Mouse (Mus musculus) gastrocnemius, adult 2 months (tissue): ENCODE data around the gene Gm42715. TPM values are rescaled to one million over a fixed set of nuclear protein-coding genes. Genes with fewer than 3 reads are reported as not detected.

Source experiments
- DNase-seq: peaks from one replicate; pipeline ENCODE4 v3.0.0; 2022
- H3K27ac ChIP-seq: fragments of 200-600 bp; 2 replicates; pipeline ENCODE4 v1.8.1; 2022; ENCODE audit warnings: mild to moderate bottlenecking
- H3K4me3 ChIP-seq: fragments of 200-600 bp; 2 replicates; pipeline ENCODE4 v1.8.1; 2022; ENCODE audit warnings: mild to moderate bottlenecking, moderate library complexity
- CTCF ChIP-seq: fragments of 200-600 bp; IDR thresholded peaks from 2 replicates; pipeline ENCODE4 v1.8.1; 2022; ENCODE audit warnings: antibody characterized with exemption, mild to moderate bottlenecking, moderate library complexity
- intact Hi-C: fragments of 180-260 bp; cut with DNase I; formaldehyde crosslinking; loops from one replicate; pipeline ENCODE4 v1.15.1; 2025
- long read RNA-seq, 2 experiments: library from polyadenylated mRNA; stranded (forward); transcript quantifications; one replicate each; pipeline ENCODE4 v2.0.0; 2021
- total RNA-seq, 2 experiments: library from RNA; stranded (reverse); gene quantifications; 2 replicates each; pipeline ENCODE4 v1.2.3; 2021

The Gm42715 gene
- total RNA-seq: 1 to 10 TPM; 5.3 to 5.5 TPM
- long read RNA-seq, experiment 1, partial matches to known transcripts: 0 of 1 reads
- long read RNA-seq, experiment 1, other reads (novel, unspliced or antisense): 1 of 1 reads
- long read RNA-seq, experiment 2: 0 reads

DNA sequence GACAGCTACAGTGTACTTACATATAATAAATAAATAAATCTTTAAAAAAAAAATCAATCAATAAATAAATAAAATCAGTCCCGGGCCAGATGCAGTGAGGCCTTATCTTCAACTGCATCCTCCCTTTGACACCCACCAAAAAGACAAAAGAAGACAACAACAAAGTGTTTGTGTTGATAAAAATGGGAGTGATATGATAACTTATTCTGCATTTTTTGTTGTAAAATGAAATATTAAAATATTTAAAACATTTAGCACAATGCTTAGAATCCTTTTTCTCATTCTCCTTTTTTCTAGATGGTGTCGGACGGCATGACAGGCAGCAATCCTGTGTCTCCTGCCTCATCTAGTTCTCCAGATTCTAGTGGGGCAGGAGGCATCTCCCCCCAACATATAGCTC, at the start of gene Gm42715:
Gm42715 (plus strand) TSS at position 301 of the 400 bp plus-strand sequence.
- intact Hi-C loops: loop anchor here (5.0 kb wide), 1 partner anchor 33 kb away; no protein-coding TSS in a partner anchor
- TF ChIP-seq CTCF: no peak

DNA sequence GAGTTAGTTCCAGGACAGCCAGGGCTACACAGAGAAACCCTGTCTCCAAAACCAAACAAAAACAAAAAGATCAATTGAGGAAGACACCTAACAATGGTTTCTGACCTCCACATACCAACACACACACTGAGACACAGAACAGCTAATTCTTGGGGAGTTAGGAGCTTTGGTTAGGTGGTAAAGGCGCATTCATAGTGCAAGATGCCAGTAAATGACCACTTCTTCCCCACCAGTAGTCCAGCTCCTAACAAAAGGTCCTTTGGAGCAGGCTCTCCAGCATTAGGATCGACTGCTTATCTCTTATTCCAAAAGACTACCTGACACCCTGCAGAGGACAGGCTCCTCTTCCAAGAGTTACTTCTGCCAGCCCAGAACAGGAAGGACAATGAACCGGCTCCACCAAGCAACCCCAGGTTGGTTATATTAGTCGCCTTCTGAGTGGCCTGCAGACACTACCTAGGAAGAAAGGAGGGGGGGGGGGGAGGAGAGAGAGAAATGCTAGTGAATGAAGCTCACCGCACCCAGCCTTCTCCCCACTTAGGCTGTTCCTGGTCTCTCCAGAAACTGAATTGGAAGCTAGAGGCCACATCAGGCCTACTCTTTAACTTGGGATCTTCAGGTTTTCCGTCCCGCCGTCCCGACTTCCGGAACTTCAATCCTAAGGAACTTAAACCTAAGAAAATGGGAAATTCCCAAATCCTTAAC, 49.2 kb upstream of the Gm42715 start:
- no peak for TF ChIP-seq CTCF
- intact Hi-C loops: loop anchor here (10.0 kb wide), 1 partner anchor 105 kb away; no protein-coding TSS in a partner anchor
- peak overlapping the region; percentile 84 for H3K4me3 ChIP-seq
- no peak for DNase-seq
- peak overlapping the region; percentile 98 for H3K27ac ChIP-seq

More for the DNA sequence above, at the start of gene Gm42715:
- Histone ChIP-seq H3K27ac (no peak within 1 kb of the TSS), H3K4me3 (no peak within 1 kb of the TSS)
- DNase-seq: no peak

DNA sequence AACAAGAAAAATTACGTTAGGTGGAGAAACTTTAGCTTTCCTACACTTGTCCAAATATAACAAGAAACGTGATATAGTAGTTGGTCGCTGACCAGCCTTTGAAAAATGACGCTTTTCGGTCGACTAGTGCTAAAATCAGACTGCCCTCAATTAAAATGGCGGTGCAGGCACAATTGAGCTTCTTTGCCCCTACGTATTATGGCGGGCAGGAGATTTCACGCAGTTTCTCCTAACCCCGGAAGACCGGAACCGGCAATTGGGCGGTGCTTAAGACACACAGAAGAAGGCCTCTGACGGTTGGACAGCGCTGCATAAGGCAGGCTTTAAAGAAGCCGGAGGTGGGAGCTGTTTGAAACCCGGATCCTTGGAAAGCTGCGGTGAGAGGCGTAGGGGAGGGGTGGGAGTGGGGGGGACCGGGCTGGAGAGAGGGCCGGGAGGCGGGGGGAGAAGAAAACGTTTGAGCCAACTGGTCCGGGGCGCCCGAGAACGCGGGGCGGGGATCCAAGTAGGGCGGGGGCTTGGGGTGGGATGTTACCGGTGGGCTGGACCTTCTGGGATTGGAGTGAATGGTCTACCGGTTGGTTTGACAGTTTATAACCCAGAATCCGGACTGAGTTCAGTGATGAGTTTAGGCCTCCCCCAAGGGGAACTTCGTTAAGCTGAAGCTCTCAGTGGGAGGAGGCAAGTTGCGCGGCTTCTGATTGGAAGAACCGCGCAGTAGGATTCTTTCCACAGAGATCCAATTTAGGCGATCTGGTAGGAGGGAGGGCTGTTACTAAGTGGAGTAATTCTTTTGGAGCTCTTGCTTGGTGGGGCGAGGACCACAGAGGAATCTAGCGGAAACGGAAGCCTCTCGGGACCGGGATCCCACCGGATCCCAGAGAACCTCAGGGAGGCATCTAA, 48.4 kb upstream of the Gm42715 start:
- Histone ChIP-seq H3K27ac (peak overlapping the region; percentile 98), H3K4me3 (peak overlapping the region; percentile 84)
- intact Hi-C loops: loop anchor here (10.0 kb wide), 1 partner anchor 106 kb away; no protein-coding TSS in a partner anchor
- TF ChIP-seq CTCF: no peak
- peak; percentile 94 for DNase-seq

DNA sequence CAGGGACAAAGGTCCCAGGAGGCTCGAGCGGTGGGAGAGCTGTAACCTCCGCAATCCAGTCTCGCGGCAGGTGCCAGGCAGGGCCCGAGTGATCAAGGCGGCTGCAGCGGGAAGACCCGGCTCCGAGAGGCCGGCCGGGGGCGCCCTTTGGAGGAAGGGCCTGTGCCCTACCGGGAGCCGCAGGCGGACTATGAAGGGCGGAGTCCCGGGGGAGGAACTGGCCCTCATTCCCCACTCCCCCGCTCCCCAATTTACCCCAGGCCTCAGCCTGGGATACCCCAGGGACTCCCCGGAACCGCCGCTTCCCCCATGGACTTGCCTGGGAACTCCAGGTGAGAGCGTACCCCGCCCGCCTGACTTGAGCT, 47.8 kb upstream of the Gm42715 start:
- Histone ChIP-seq H3K27ac (peak overlapping the region; percentile 98), H3K4me3 (peak overlapping the region; percentile 84)
- peak; percentile 26 for TF ChIP-seq CTCF
- DNase-seq: peak; percentile 78
- intact Hi-C loops: loop anchor here (10.0 kb wide), 1 partner anchor 107 kb away; no protein-coding TSS in a partner anchor

DNA sequence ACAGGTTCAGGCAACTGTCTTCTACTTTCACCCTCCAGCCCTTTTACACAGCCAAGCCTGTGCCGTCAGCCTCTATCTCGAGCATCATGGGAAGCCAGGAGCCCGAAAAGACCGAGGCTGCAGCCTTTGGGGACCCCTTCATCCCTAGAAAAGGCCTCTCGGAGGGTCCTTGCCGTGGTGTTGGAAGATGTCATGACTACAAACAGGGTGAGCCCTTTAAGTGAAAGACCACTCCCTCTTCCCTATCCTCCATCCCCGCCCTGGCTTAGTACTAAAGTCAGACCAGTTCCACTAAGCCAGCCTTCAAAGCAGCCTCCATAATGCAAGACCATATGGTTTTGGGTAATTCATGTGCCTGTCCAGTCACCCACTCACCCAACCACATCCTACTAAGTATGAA, 47.3 kb upstream of the Gm42715 start:
- Histone ChIP-seq H3K4me3 (peak overlapping the region; percentile 84), H3K27ac (peak overlapping the region; percentile 98)
- no peak for TF ChIP-seq CTCF
- intact Hi-C loops: loop anchor here (10.0 kb wide), 1 partner anchor 107 kb away; no protein-coding TSS in a partner anchor
- DNase-seq: no peak

DNA sequence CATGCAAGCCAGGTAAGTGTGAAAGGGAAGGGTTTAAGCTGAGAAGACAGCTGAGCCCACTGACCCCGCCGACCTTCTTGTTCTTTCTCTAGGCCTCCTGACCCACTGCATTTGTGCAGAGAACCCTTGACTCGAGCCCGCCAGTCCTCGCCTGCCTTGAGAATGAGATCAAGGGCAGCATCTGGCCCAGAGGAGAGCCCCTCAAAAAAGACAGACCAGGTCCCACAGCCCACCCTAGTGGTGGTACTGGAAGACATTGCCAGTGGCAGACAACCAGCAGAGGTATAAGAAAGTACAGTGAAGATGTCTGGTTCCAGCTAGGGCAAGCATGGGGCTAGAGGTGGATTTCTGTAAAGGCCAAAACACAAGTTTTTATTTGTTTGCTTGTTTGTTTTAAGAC, 45.7 kb upstream of the Gm42715 start:
- intact Hi-C loops: loop anchor here (10.0 kb wide), 1 partner anchor 109 kb away; no protein-coding TSS in a partner anchor
- no peak for TF ChIP-seq CTCF

DNA sequence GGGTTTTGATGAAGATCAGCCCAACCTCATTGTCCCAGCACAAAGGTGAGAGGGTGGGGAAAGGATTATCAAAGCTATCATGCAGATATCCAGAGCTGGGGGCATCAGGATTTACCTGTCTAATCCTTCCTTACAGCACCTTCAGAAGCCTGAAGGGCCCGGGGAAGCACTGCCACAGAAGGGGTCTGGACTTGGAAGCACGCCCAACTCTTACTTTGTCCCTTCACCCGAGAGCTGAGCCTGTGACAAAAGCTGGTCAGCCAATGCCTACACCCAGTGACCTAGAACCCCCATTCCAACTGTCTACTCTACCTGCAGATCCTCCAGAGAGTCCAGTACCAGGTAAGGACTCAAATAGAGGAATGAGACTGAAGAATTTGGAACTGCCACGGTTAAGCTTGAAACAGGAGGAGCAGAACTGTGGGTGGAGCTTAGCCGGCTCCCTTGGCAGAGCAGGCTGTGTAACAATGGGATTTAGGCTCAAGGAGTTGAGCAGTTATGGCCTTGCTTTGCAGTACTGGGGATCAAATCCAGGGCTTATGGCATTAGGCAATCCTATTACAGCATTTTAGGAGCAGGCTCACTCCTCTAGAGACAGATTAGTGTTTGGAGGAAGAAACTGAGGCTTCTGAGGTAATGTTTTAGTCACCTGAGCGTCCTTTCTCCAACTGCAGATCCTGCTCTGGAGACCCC, 44.9 kb upstream of the Gm42715 start:
- no peak overlapping the region for H3K4me3 ChIP-seq
- no peak for TF ChIP-seq CTCF
- intact Hi-C loops: loop anchor here (10.0 kb wide), 1 partner anchor 110 kb away; no protein-coding TSS in a partner anchor
- DNase-seq: no peak
- peak overlapping the region; percentile 25; the same call in 1 of the 2 replicates for H3K27ac ChIP-seq

More for the DNA sequence above, 45.7 kb upstream of the Gm42715 start:
- no peak overlapping the region for H3K4me3 ChIP-seq
- DNase-seq: no peak
- H3K27ac ChIP-seq: peak overlapping the region; percentile 13; the same call in 1 of the 2 replicates

DNA sequence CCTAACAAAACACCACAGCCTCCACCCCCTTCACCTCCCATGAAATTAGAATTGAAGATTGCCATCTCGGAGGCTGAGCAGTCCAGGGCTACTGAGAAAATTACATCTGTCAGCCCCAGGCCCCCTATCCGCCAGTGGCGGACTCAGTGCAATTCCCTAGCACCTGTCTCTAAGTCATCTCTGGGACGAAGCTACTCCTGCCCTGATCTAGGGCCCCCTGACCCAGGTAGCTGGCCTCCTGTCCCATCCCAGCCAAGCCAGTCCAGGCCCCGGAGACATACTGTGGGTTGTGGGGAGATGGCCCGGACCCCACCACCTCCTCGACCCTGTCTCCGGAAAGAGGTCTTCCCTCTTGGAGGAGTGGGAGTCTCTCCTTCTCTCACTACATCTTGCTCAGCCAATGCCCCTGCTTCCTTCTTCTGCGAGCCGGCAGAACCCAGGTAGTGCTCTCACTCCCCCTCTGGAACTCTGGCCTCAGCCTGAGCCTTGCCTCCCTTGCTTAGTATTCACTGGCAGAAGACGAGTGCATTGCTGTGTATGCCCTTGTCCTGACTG, 44.1 kb upstream of the Gm42715 start:
- no peak overlapping the region for H3K4me3 ChIP-seq
- H3K27ac ChIP-seq: peak overlapping the region; percentile 94; the same call in 1 of the 2 replicates
- no peak for TF ChIP-seq CTCF
- no peak for DNase-seq
- intact Hi-C loops: loop anchor here (10.0 kb wide), 1 partner anchor 110 kb away; no protein-coding TSS in a partner anchor

DNA sequence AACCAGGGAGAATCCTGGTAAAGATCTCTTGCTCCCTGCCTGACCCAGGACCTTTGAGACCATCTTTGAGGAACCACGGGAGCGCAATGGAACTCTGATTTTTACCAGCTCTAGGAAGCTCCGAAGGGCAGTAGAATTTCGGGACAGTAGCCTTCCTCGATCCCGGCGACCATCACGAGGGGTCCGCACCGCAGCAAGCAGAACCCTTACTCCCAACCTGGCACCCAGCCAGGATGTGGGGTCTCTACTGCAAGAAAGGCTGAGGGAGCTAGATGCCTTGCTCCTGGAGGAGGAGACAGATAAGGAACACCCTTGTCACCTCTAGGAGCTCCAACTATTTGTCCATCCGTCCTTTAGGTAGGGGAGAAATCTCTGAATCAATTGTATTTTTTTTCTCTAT, 43.0 kb upstream of the Gm42715 start:
- H3K4me3 ChIP-seq: peak overlapping the region; percentile 85
- no peak for TF ChIP-seq CTCF
- H3K27ac ChIP-seq: peak overlapping the region; percentile 94; the same call in 1 of the 2 replicates
- intact Hi-C loops: loop anchor here (10.0 kb wide), 1 partner anchor 112 kb away; no protein-coding TSS in a partner anchor
- DNase-seq: no peak

DNA sequence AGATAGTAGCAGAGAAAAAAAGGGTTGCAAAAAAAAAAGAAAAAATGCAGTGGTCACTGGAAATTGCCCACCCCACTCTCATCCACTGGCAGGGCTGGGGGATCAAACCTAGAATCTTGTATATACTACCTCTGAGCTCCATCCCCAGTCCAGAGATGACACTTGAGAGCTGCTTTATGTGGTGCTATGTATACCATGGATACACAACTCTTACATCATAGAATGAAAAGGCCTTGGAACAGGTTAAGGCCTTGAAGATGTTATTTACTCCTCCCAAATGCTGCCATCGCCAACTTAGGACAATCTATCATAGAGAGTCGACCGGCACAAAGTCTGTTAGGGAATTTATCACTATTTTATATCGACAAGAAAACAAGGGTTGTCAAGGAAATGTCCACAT, 42.5 kb upstream of the Gm42715 start:
- Histone ChIP-seq H3K27ac (peak overlapping the region; percentile 94), H3K4me3 (peak overlapping the region; percentile 85)
- DNase-seq: no peak
- no peak for TF ChIP-seq CTCF
- intact Hi-C loops: loop anchor here (10.0 kb wide), 1 partner anchor 112 kb away; no protein-coding TSS in a partner anchor
